Mouse (Mus musculus) myocyte (in vitro differentiated cells): ENCODE data around the gene Pgs1. TPM values are rescaled to one million over a fixed set of nuclear protein-coding genes. Genes with fewer than 3 reads are reported as not detected.
A peak's percentile ranks its signal among the peaks of the same experiment; 100 is the strongest.

ENCODE experiments used
- H3K27me3 ChIP-seq: one replicate; pipeline ENCODE4 v1.6.1; 2011; ENCODE audit not compliant: control insufficient read depth, insufficient read depth, insufficient read length
- H3K36me3 ChIP-seq: one replicate; pipeline ENCODE4 v1.6.1; 2011; ENCODE audit not compliant: control insufficient read depth, insufficient read depth
- H3K4me2 ChIP-seq: one replicate; pipeline ENCODE4 v1.6.1; 2011; ENCODE audit warnings: low read depth, control low read depth
- H3K4me3 ChIP-seq: one replicate; pipeline ENCODE4 v1.5.1; 2011; ENCODE audit warnings: mild to moderate bottlenecking, control low read depth, moderate library complexity
- H3K79me2 ChIP-seq: one replicate; pipeline ENCODE4 v1.6.1; 2011; ENCODE audit not compliant: control insufficient read depth, insufficient read depth
- H3ac ChIP-seq: one replicate; pipeline ENCODE4 v1.6.1; 2011; ENCODE audit not compliant: control insufficient read depth, insufficient read length
- CEBPB ChIP-seq: IDR thresholded peaks from 2 replicates; pipeline ENCODE4 v1.6.1; 2011; ENCODE audit warnings: mild to moderate bottlenecking, moderate library complexity; ENCODE audit not compliant: poor library complexity, insufficient read depth, severe bottlenecking
- E2F4 ChIP-seq: IDR thresholded peaks from one replicate; pipeline ENCODE4 v1.6.1; 2011; ENCODE audit warnings: mild to moderate bottlenecking, control low read depth, moderate library complexity; ENCODE audit not compliant: insufficient read depth
- MAX ChIP-seq: IDR thresholded peaks from one replicate; pipeline ENCODE4 v1.6.1; 2011; ENCODE audit warnings: low read depth, mild to moderate bottlenecking, control low read depth
- MYOD1 ChIP-seq, 3 experiments: IDR thresholded peaks; one replicate each; pipeline ENCODE4 v1.6.1; 2011; ENCODE audit warnings: control low read depth in 2 of 3, low read depth in 2 of 3, mild to moderate bottlenecking in 2 of 3, moderate library complexity in 1 of 3; ENCODE audit not compliant: insufficient read length in 2 of 3, control insufficient read depth in 1 of 3
- MYOG ChIP-seq, 3 experiments: IDR thresholded peaks; one replicate each; pipeline ENCODE4 v1.6.1; 2011; ENCODE audit warnings: control low read depth in 2 of 3, low read depth in 2 of 3, mild to moderate bottlenecking in 2 of 3; ENCODE audit not compliant: insufficient read length in 2 of 3, control insufficient read depth in 1 of 3, insufficient read depth in 1 of 3
- POLR2A ChIP-seq: IDR thresholded peaks from one replicate; pipeline ENCODE4 v1.6.1; 2011; ENCODE audit warnings: low read depth, mild to moderate bottlenecking, control low read depth, moderate library complexity; ENCODE audit not compliant: insufficient read length
- POLR2AphosphoS2 ChIP-seq: IDR thresholded peaks from one replicate; pipeline ENCODE4 v1.6.1; 2011; ENCODE audit warnings: low read depth, control low read depth; ENCODE audit not compliant: insufficient read length
- REST ChIP-seq: IDR thresholded peaks from one replicate; pipeline ENCODE4 v1.6.1; 2011; ENCODE audit warnings: mild to moderate bottlenecking, control low read depth, moderate library complexity; ENCODE audit not compliant: insufficient read depth, insufficient read length
- SRF ChIP-seq: IDR thresholded peaks from one replicate; pipeline ENCODE4 v1.6.1; 2011; ENCODE audit warnings: low read depth; ENCODE audit not compliant: control insufficient read depth, insufficient read length
- TCF12 ChIP-seq: IDR thresholded peaks from one replicate; pipeline ENCODE4 v1.6.1; 2011; ENCODE audit warnings: mild to moderate bottlenecking, control low read depth; ENCODE audit not compliant: poor library complexity, insufficient read depth, severe bottlenecking
- TCF3 ChIP-seq: IDR thresholded peaks from one replicate; pipeline ENCODE4 v1.6.1; 2011; ENCODE audit warnings: low read depth, control low read depth; ENCODE audit not compliant: insufficient read length
- USF1 ChIP-seq: IDR thresholded peaks from one replicate; pipeline ENCODE4 v1.6.1; 2011; ENCODE audit warnings: low read depth, mild to moderate bottlenecking, control low read depth, moderate library complexity
- polyA plus RNA-seq: library from polyadenylated mRNA; unstranded; fragments of >200 nt; fragmentation: generic; extraction: Trizol; gene quantifications from one replicate; pipeline ENCODE4 v1.2.1, GENCODE M21; 2012; ENCODE audit warnings: missing spikeins

Pgs1 gene
- polyA plus RNA-seq, 1 experiment = 61.6 TPM

DNA sequence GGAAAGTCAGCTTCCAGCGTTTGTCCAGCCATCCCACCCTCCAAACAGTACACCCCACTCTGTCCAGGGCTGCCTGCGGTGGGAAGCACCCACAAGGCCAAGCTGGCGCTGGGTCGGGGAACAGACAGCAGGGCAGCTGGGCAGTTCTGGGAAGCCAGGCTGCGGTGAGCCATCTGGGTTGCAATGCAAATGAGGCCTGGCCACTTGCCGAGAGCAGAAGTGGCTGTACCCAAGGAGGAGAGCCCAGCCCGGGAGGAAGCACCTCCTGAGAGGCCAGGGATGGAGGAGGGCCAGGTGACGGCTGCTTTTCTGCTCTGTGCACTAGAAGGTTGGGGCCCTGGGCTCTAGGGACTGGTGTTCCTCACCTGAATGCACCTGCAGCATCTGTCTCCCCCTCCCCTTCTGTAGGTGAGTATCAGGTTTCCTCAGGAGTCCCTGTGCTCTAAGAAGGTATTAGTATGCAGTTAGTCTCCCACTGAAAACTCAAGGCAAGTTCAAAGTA is 10.0 kb upstream of the Pgs1 start:
- no peaks in the 10 kb centered on the region for H3K79me2 ChIP-seq
- H3K4me2 ChIP-seq = peak overlapping the region; percentile 71

DNA sequence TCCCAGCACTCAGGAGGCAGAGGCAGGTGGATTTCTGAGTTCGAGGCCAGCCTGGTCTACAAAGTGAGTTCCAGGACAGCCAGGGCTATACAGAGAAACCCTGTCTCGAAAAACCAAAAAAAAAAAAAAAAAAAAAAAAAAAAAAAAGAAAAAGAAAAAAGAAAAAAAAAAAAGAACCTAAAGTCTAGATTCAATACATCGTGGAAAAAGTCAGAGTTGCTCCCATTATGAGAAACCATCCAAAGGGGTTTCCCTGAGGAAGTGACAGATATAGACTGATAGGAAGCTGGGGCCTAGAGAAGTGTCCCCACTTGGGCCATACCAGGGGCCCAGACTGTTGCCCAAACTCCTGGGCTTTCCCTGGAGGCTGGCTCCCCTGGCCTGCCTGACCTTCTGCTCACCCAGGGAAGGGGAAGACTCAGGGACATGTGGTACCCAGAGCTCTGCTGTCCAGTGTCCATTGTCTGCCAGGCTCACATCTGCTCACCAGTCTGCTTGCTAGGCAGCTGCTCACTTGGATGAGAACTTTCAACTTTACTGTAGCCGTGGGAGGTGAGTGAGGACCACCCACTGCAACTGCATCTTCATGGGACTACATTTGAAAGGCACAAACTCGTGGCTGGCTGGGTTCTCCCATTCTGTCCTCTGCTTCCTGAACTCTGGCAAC is 8.3 kb upstream of the Pgs1 start:
- Histone ChIP-seq H3K4me2 (no peak overlapping the region), H3K4me3 (no peak overlapping the region), H3ac (no peak overlapping the region), H3K27me3 (no peaks in the 10 kb centered on the region), H3K79me2 (no peaks in the 10 kb centered on the region), H3K36me3 (no peaks in the 10 kb centered on the region)
- peak in 1 of 3 experiments; percentile 50 for TF ChIP-seq MYOG (IDR thresholded peaks at IDR 0.05; ENCODE audit: control insufficient read depth in 1 of 3, insufficient read depth in 1 of 3, insufficient read length in 2 of 3, low read depth in 2 of 3)
- TF ChIP-seq MYOD1 (IDR thresholded peaks at IDR 0.05; ENCODE audit: control insufficient read depth in 1 of 3, insufficient read length in 2 of 3, low read depth in 2 of 3) = peak in 2 of 3 experiments; percentile 48 to 77
- TF ChIP-seq SRF = no peak

More for the DNA sequence above, 10.0 kb upstream of the Pgs1 start:
- no peaks in the 10 kb centered on the region for H3K36me3 ChIP-seq
- no peak for TF ChIP-seq USF1
- peak; percentile 84 for TF ChIP-seq TCF12
- TF ChIP-seq E2F4 = no peak
- no peak for TF ChIP-seq SRF
- TF ChIP-seq MYOD1 (IDR thresholded peaks at IDR 0.05; ENCODE audit: control insufficient read depth in 1 of 3, insufficient read length in 2 of 3, low read depth in 2 of 3) = peak in 2 of 3 experiments; percentile 92 to 97
- TF ChIP-seq CEBPB = no peak
- no peak for TF ChIP-seq POLR2AphosphoS2
- no peak for TF ChIP-seq REST
- peak; percentile 58 for TF ChIP-seq POLR2A
- TF ChIP-seq TCF3 = peak; percentile 93
- peak; percentile 71 to 100 (median 98) for TF ChIP-seq MYOG (IDR thresholded peaks at IDR 0.05; ENCODE audit: control insufficient read depth in 1 of 3, insufficient read depth in 1 of 3, insufficient read length in 2 of 3, low read depth in 2 of 3)
- TF ChIP-seq MAX = no peak
- no peak overlapping the region for H3ac ChIP-seq
- H3K4me3 ChIP-seq = no peak overlapping the region
- no peaks in the 10 kb centered on the region for H3K27me3 ChIP-seq

DNA sequence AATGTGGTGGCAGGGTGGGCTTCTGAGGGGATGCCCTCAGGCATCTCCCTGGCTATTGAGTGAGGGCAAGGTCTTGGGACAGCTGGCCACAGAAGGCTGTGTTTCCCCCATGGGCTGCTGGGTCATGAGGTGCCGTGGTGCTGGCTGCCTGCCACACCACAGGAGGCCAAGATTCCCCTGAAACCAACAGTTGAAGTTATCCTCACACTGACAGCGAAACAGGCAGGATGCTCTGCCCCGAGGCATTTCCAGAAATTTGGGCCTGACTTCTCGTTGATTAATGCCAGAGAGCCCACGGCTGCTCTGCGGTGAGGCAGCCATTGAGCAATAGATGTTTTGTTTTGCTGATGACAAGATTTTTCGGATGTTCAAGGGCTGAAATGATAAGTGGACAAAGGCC is 6.7 kb upstream of the Pgs1 start:
- Histone ChIP-seq H3K27me3 (no peaks in the 10 kb centered on the region), H3K79me2 (no peaks in the 10 kb centered on the region), H3ac (no peak overlapping the region), H3K4me3 (no peak overlapping the region), H3K36me3 (no peaks in the 10 kb centered on the region), H3K4me2 (peak overlapping the region; percentile 52)
- TF ChIP-seq CEBPB = peak; percentile 97
- TF ChIP-seq POLR2AphosphoS2 = no peak
- TF ChIP-seq TCF3 = peak; percentile 57
- TF ChIP-seq TCF12 = peak; percentile 12
- TF ChIP-seq MAX = no peak
- TF ChIP-seq USF1 = peak; percentile 33
- TF ChIP-seq E2F4 = no peak
- peak in 2 of 3 experiments; percentile 74 to 77 for TF ChIP-seq MYOD1 (IDR thresholded peaks at IDR 0.05; ENCODE audit: control insufficient read depth in 1 of 3, insufficient read length in 2 of 3, low read depth in 2 of 3)
- TF ChIP-seq SRF = peak; percentile 33
- TF ChIP-seq POLR2A = no peak
- TF ChIP-seq REST = no peak
- TF ChIP-seq MYOG (IDR thresholded peaks at IDR 0.05; ENCODE audit: control insufficient read depth in 1 of 3, insufficient read depth in 1 of 3, insufficient read length in 2 of 3, low read depth in 2 of 3) = peak in 2 of 3 experiments; percentile 45 to 89

DNA sequence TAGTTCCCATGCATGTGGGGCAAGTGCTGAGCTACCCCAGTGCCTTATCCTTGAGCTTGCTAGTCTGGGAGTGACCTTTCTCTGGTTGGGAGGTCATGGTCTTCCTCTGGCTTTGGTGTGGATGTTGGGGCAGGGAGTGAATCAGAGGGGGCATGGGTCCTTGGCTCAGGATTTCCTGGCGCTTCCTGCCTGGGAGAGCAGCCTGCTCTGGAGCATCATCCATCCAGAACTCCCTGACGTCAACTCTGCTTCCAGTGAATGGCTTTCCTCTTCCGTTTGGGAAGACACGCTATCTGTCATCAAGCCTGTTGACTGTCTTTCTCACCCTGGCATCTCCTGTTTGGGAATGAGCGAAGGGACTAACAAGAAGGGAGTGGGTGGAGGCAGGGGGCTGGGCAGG is 3.7 kb upstream of the Pgs1 start:
- H3K4me2 ChIP-seq = no peak overlapping the region
- no peak overlapping the region for H3ac ChIP-seq
- no peaks in the 10 kb centered on the region for H3K36me3 ChIP-seq
- no peaks in the 10 kb centered on the region for H3K27me3 ChIP-seq
- H3K79me2 ChIP-seq = peaks cover 4% of the 10 kb centered on the region
- H3K4me3 ChIP-seq = no peak overlapping the region
- TF ChIP-seq REST = no peak
- no peak for TF ChIP-seq E2F4
- no peak for TF ChIP-seq POLR2A
- no peak for TF ChIP-seq CEBPB
- no peak for TF ChIP-seq USF1
- TF ChIP-seq SRF = no peak
- TF ChIP-seq MYOG (IDR thresholded peaks at IDR 0.05; ENCODE audit: control insufficient read depth in 1 of 3, insufficient read depth in 1 of 3, insufficient read length in 2 of 3, low read depth in 2 of 3) = no peak
- TF ChIP-seq MYOD1 (IDR thresholded peaks at IDR 0.05; ENCODE audit: control insufficient read depth in 1 of 3, insufficient read length in 2 of 3, low read depth in 2 of 3) = no peak
- TF ChIP-seq MAX = no peak
- no peak for TF ChIP-seq TCF12
- TF ChIP-seq TCF3 = no peak
- TF ChIP-seq POLR2AphosphoS2 = no peak
